Mouse (Mus musculus): ENCODE results near the gene H3f3b.

GRCm38 (mm10) chr11:116063562-116063961 is 35.8 kb upstream of the H3f3b start:
- TF ChIP-seq CTCF (conservative IDR thresholded peaks at IDR 0.05; ENCODE audit: low read length) (no peak), POU5F1 (IDR thresholded peaks at IDR 0.05; ENCODE audit: borderline replicate concordance, low read length) (no peak)
